Mouse (Mus musculus): ENCODE results near the gene Tmod1. TPM values are rescaled to one million over a fixed set of nuclear protein-coding genes. Genes with fewer than 3 reads are reported as not detected.

Tmod1 gene
- polyA plus RNA-seq, 2 experiments: 32.2 to 41.7 TPM

DNA sequence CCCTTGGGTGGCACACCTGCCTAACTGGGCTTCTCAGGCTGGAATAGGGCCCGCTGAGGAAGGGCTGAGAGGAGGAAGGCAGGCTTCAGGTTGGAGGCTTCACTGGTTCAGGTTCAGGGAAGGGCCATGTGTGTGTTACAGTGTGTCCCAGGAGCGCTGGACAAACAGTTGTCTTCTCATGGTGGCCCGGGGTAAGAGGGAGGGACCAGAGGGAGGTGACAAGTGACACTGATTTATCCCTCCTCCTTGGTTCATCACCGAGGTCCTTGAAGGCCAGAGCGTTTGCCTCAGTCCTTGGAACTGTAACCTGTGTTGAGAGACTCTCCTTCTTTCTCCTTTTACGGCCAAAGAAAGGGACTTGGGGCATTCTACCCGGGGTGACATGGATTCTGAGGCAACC lies 61.8 kb downstream of the Tmod1 start:
- peaks cover 96% of the 10 kb centered on the region for H3K36me3 ChIP-seq (replicated peaks; ENCODE audit: control insufficient read depth, insufficient read depth, low read depth)
- H3K27me3 ChIP-seq (ENCODE audit: control insufficient read depth, insufficient read depth, low read length): no peaks in the 10 kb centered on the region
- H3K9ac ChIP-seq (replicated peaks): no peak overlapping the region
- no peak overlapping the region for H3K27ac ChIP-seq
- H3K4me1 ChIP-seq (replicated peaks; ENCODE audit: control insufficient read depth in 2 of 2, insufficient read depth in 2 of 2, low read length in 1 of 2): peaks cover 10 to 13% of the 10 kb centered on the region in 2 experiments
- DNase-seq (ENCODE audit: low read depth in 3 of 3, low spot score in 3 of 3) (no peak), ATAC-seq (ENCODE audit: insufficient read depth) (no peak)
- H3K9me3 ChIP-seq (ENCODE audit: control insufficient read depth, low read length): no peaks in the 10 kb centered on the region
- H3K4me2 ChIP-seq (ENCODE audit: low read depth): no peak overlapping the region
- H3K4me3 ChIP-seq (ENCODE audit: insufficient read depth in 1 of 2, low read depth in 2 of 2, low read length in 2 of 2): no peak overlapping the region
- WGBS (ENCODE audit: insufficient replicate concordance): 60% methylated on average over 7 of the region's 7 CpGs
- TF ChIP-seq EP300 (IDR thresholded peaks at IDR 0.05; ENCODE audit: low read depth) (no peak), CTCF (IDR thresholded peaks at IDR 0.05; ENCODE audit: low read depth) (no peak)

DNA sequence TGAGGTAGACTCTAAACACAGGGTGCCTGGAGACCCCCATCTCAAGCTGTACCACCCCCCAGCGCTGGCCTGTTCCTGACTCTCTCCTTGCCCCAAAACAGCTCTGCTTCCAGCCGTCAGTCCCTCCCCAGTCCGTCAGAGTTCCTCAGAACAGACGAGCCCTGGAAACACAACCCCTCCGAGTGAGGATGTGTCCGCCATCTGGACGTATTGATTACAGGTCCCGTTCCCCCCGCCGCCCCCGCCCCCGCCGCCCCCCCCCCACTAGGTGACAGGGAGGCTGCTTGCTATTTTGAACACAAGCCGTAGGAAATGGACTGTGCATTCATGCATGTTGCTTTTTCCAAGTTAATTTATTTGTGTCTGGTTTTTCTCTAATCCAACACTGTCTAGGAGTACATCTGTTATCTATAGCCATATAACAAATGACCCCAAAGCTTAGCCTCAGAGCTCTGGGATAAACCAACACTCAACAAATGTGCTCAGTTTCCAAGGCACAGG lies 62.5 kb downstream of the Tmod1 start:
- no peak overlapping the region for H3K9ac ChIP-seq (replicated peaks)
- no peak for DNase-seq (ENCODE audit: low read depth in 3 of 3, low spot score in 3 of 3)
- peaks cover 96% of the 10 kb centered on the region for H3K36me3 ChIP-seq (replicated peaks; ENCODE audit: control insufficient read depth, insufficient read depth, low read depth)
- WGBS (ENCODE audit: insufficient replicate concordance): 33% methylated on average over 14 of the region's 14 CpGs
- no peaks in the 10 kb centered on the region for H3K9me3 ChIP-seq (ENCODE audit: control insufficient read depth, low read length)
- TF ChIP-seq CTCF (IDR thresholded peaks at IDR 0.05; ENCODE audit: low read depth) (no peak), EP300 (IDR thresholded peaks at IDR 0.05; ENCODE audit: low read depth) (no peak)
- no peak for ATAC-seq (ENCODE audit: insufficient read depth)
- no peaks in the 10 kb centered on the region for H3K27me3 ChIP-seq (ENCODE audit: control insufficient read depth, insufficient read depth, low read length)
- H3K27ac ChIP-seq: no peak overlapping the region
- no peak overlapping the region for H3K4me2 ChIP-seq (ENCODE audit: low read depth)
- no peak overlapping the region for H3K4me3 ChIP-seq (ENCODE audit: insufficient read depth in 1 of 2, low read depth in 2 of 2, low read length in 2 of 2)
- peaks cover 10 to 13% of the 10 kb centered on the region in 2 experiments for H3K4me1 ChIP-seq (replicated peaks; ENCODE audit: control insufficient read depth in 2 of 2, insufficient read depth in 2 of 2, low read length in 1 of 2)

DNA sequence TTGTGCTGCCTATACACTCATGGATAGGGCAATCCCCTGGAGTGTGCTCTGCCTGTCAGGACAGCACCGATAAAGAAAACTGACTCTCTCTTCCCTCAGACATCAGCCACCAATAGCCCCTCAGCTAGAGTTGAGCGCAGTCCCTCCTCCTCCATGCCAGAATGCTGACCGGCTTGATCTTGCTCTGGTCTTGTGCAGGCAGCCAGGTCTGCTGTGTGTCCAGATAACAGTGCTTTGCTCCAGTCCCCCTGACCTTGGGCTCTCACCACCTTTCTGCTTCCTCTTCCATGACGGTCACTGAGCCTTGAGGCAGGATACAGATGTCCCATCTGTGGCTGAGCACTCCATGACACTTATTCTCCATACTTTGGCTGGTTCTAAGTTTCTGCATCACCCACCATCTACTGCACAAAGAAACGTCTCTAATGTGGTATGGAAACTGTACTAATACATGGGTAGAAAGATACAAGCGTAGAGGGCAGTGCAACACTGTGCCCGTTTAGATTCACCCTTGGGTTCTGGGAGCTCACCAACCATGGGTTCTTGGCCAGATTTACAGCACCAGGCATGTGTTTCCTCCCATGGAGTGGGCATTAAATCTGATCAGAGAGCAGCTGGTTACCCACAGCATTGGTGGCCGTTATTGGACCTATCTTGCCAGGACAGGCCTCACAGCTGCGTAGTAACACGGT lies 63.5 kb downstream of the Tmod1 start:
- H3K4me2 ChIP-seq (ENCODE audit: low read depth): no peak overlapping the region
- H3K9ac ChIP-seq (replicated peaks): no peak overlapping the region
- H3K4me1 ChIP-seq (replicated peaks; ENCODE audit: control insufficient read depth in 2 of 2, insufficient read depth in 2 of 2, low read length in 1 of 2): peaks cover 10 to 13% of the 10 kb centered on the region in 2 experiments
- no peaks in the 10 kb centered on the region for H3K27me3 ChIP-seq (ENCODE audit: control insufficient read depth, insufficient read depth, low read length)
- peaks cover 96% of the 10 kb centered on the region for H3K36me3 ChIP-seq (replicated peaks; ENCODE audit: control insufficient read depth, insufficient read depth, low read depth)
- ATAC-seq (ENCODE audit: insufficient read depth) (no peak), DNase-seq (ENCODE audit: low read depth in 3 of 3, low spot score in 3 of 3) (no peak)
- WGBS (ENCODE audit: insufficient replicate concordance): 81% methylated on average over 10 of the region's 10 CpGs
- H3K9me3 ChIP-seq (ENCODE audit: control insufficient read depth, low read length): no peaks in the 10 kb centered on the region
- TF ChIP-seq CTCF (IDR thresholded peaks at IDR 0.05; ENCODE audit: low read depth) (no peak), EP300 (IDR thresholded peaks at IDR 0.05; ENCODE audit: low read depth) (no peak)
- no peak overlapping the region for H3K4me3 ChIP-seq (ENCODE audit: insufficient read depth in 1 of 2, low read depth in 2 of 2, low read length in 2 of 2)
- H3K27ac ChIP-seq: no peak overlapping the region

DNA sequence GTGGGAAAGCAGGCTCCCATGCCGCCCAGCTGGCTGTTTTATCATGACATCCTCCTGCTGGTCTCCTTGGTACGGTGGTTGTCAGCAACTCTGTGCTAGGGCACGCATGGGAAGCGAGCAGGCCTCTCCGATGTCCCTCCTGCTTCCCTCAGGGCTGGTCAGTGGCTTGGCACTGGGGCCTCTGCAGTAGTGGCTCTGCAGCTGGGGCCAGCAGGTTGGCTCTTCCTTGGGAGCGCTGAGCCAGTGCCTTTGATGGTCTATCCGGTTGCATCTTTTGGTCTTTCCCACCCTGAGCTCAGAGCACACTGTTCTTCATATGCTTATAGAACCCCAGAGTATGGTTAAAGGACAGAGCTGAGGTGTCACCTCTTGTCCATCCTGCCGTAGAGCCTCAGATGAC lies 71.3 kb downstream of the Tmod1 start:
- TF ChIP-seq EP300 (IDR thresholded peaks at IDR 0.05; ENCODE audit: low read depth) (no peak), CTCF (IDR thresholded peaks at IDR 0.05; ENCODE audit: low read depth) (no peak)
- H3K4me1 ChIP-seq (replicated peaks; ENCODE audit: control insufficient read depth in 2 of 2, insufficient read depth in 2 of 2, low read length in 1 of 2): no peaks in the 10 kb centered on the region
- WGBS (ENCODE audit: insufficient replicate concordance): 88% methylated on average over 8 of the region's 8 CpGs
- DNase-seq (ENCODE audit: low read depth in 3 of 3, low spot score in 3 of 3) (no peak), ATAC-seq (ENCODE audit: insufficient read depth) (no peak)
- no peak overlapping the region for H3K27ac ChIP-seq
- H3K4me3 ChIP-seq (ENCODE audit: insufficient read depth in 1 of 2, low read depth in 2 of 2, low read length in 2 of 2): no peak overlapping the region
- no peaks in the 10 kb centered on the region for H3K27me3 ChIP-seq (ENCODE audit: control insufficient read depth, insufficient read depth, low read length)
- peaks cover 97% of the 10 kb centered on the region for H3K36me3 ChIP-seq (replicated peaks; ENCODE audit: control insufficient read depth, insufficient read depth, low read depth)
- H3K4me2 ChIP-seq (ENCODE audit: low read depth): no peak overlapping the region
- H3K9ac ChIP-seq (replicated peaks): no peak overlapping the region
- no peaks in the 10 kb centered on the region for H3K9me3 ChIP-seq (ENCODE audit: control insufficient read depth, low read length)

DNA sequence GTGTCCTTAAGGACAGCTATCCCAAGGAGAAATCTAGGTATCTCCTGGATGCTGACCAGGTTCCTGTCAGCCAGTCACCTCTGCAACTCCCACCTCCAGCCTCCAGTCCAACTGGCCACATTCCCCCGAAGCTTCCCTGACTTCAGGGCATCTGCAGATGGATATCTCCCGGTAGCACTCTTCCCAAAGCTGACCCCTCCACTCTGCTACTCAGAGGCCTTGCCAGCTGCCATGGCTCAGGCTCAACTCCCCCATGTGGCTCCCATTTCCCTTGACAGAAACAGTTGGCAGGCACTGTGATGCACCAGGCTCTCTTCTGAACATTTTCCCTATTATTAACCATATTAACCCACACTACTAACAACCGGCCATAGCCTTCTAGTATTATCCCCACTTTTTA lies 72.6 kb downstream of the Tmod1 start:
- 63% methylated on average over 3 of the region's 3 CpGs for WGBS (ENCODE audit: insufficient replicate concordance)
- Histone ChIP-seq H3K36me3 (replicated peaks; ENCODE audit: control insufficient read depth, insufficient read depth, low read depth) (peaks cover 97% of the 10 kb centered on the region), H3K9me3 (ENCODE audit: control insufficient read depth, low read length) (no peaks in the 10 kb centered on the region), H3K4me1 (replicated peaks; ENCODE audit: control insufficient read depth in 2 of 2, insufficient read depth in 2 of 2, low read length in 1 of 2) (no peaks in the 10 kb centered on the region), H3K9ac (replicated peaks) (no peak overlapping the region), H3K4me3 (ENCODE audit: insufficient read depth in 1 of 2, low read depth in 2 of 2, low read length in 2 of 2) (no peak overlapping the region), H3K4me2 (ENCODE audit: low read depth) (no peak overlapping the region), H3K27me3 (ENCODE audit: control insufficient read depth, insufficient read depth, low read length) (no peaks in the 10 kb centered on the region), H3K27ac (no peak overlapping the region)
- no peak for ATAC-seq (ENCODE audit: insufficient read depth)
- no peak for TF ChIP-seq CTCF (IDR thresholded peaks at IDR 0.05; ENCODE audit: low read depth)
- no peak for TF ChIP-seq EP300 (IDR thresholded peaks at IDR 0.05; ENCODE audit: low read depth)
- no peak for DNase-seq (ENCODE audit: low read depth in 3 of 3, low spot score in 3 of 3)
